Comparison of ENCODE assay signal across 31 mouse cellular contexts in the genomic region with DNA sequence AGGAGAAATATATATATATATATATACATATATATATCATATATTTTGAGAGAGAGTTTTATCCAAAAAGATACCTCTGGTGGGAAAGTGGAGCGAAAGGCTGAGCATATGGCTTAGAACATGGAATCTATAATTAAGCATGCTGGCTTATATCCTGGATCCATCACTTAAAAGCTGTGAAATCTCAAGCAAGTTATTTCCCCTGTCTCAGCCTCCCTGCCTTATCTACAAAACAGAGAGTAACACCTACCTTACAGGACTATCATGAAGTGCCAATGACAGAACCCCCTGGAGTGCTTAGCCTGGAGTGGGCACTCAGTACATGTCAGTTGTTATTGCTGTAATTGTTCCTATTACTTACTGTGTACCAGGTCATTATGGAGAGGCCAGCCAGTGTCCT.
DNase-seq lines count a peak whose midpoint lies in the region; ATAC-seq and TF ChIP-seq lines count a peak whose summit lies in the region.
"Had no signal": no experiment of that assay in that cellular context is flagged by ENCODE, and none has a peak within 500 bp of the region (broad histone marks: within the 10 kb centered on the region; RNA-seq: fewer than 3 reads in every experiment).

No protein-coding gene starts in this region.

- DNase-seq in forebrain, postnatal 0 days = no peak
- no peak for DNase-seq in embryonic facial prominence, embryonic 14.5 days (ENCODE audit: low spot score)
- no peak for DNase-seq in kidney, adult 8-10 months
- no peak for DNase-seq in cerebellum, adult 11 months
- no peak for DNase-seq in embryo, embryonic 11 days
- DNase-seq: adrenal gland, adult 2 months; adrenal gland, postnatal 36 days; cerebellum, adult 9-10 months; gastrocnemius, postnatal 14 days; kidney, adult 2 months; kidney, postnatal 4 days; liver, embryonic 13.5 days; lung, adult 18-20 months; lung, postnatal 4 days; thymus, postnatal 4 days had no signal

- H3K4me1 ChIP-seq in forebrain, embryonic 16.5 days (replicated peaks; ENCODE audit: control insufficient read depth, insufficient read depth, low read length) = peaks cover 11% of the 10 kb centered on the region
- H3K4me1 ChIP-seq in forebrain, postnatal 0 days (ENCODE audit: insufficient read depth) = peaks cover 5% of the 10 kb centered on the region; the same call in 1 of the 2 replicates
- H3K4me1 ChIP-seq in embryonic facial prominence, embryonic 14.5 days (ENCODE audit: control insufficient read depth, insufficient read depth, low read length) = peaks cover 20% of the 10 kb centered on the region
- peaks cover 33% of the 10 kb centered on the region for H3K4me1 ChIP-seq in limb, embryonic 13.5 days
- H3K4me1 ChIP-seq: heart, embryonic 15.5 days; intestine, embryonic 15.5 days; liver, embryonic 13.5 days; megakaryocyte, embryonic 14.5 days; midbrain, embryonic 12.5 days; neural tube, embryonic 12.5 days had no signal

- no peak for TF ChIP-seq CTCF in forebrain, postnatal 0 days (IDR thresholded peaks at IDR 0.05; ENCODE audit: low read depth)

- WGBS in forebrain, embryonic 16.5 days = 71% methylated on average over 1 of the region's 1 CpGs
- WGBS in forebrain, postnatal 0 days = 66% methylated on average over 1 of the region's 1 CpGs
- WGBS in embryonic facial prominence, embryonic 14.5 days = 64% methylated on average over 1 of the region's 1 CpGs
- WGBS in limb, embryonic 13.5 days = 77% methylated on average over 1 of the region's 1 CpGs

- no peak overlapping the region for H3K9ac ChIP-seq in forebrain, embryonic 16.5 days (replicated peaks; ENCODE audit: low read depth, low read length)
- no peak overlapping the region for H3K9ac ChIP-seq in forebrain, postnatal 0 days
- H3K9ac ChIP-seq in embryonic facial prominence, embryonic 14.5 days (ENCODE audit: low read depth, low read length) = no peak overlapping the region
- no peak overlapping the region for H3K9ac ChIP-seq in limb, embryonic 13.5 days
- H3K9ac ChIP-seq: heart, embryonic 15.5 days; intestine, embryonic 15.5 days; limb, embryonic 15.5 days; liver, embryonic 13.5 days; midbrain, embryonic 12.5 days; neural tube, embryonic 12.5 days had no signal

- no peaks in the 10 kb centered on the region for H3K36me3 ChIP-seq in forebrain, embryonic 16.5 days (ENCODE audit: control insufficient read depth, insufficient read depth)
- no peaks in the 10 kb centered on the region for H3K36me3 ChIP-seq in forebrain, postnatal 0 days (ENCODE audit: insufficient read depth)
- no peaks in the 10 kb centered on the region for H3K36me3 ChIP-seq in embryonic facial prominence, embryonic 14.5 days (ENCODE audit: control insufficient read depth, insufficient read depth, low read length)
- no peaks in the 10 kb centered on the region for H3K36me3 ChIP-seq in limb, embryonic 13.5 days
- H3K36me3 ChIP-seq: heart, embryonic 10.5 days; heart, embryonic 15.5 days; intestine, embryonic 15.5 days; limb, embryonic 15.5 days; liver, embryonic 13.5 days; midbrain, embryonic 12.5 days; neural tube, embryonic 12.5 days had no signal

- no peaks in the 10 kb centered on the region for H3K9me3 ChIP-seq in forebrain, embryonic 16.5 days (ENCODE audit: control insufficient read depth, low read length)
- H3K9me3 ChIP-seq in forebrain, postnatal 0 days (ENCODE audit: low read length) = no peaks in the 10 kb centered on the region
- H3K9me3 ChIP-seq in embryonic facial prominence, embryonic 14.5 days (ENCODE audit: control insufficient read depth, low read length) = no peaks in the 10 kb centered on the region
- H3K9me3 ChIP-seq in limb, embryonic 13.5 days = no peaks in the 10 kb centered on the region
- H3K9me3 ChIP-seq: heart, embryonic 10.5 days; heart, embryonic 15.5 days; intestine, embryonic 15.5 days; limb, embryonic 15.5 days; liver, embryonic 13.5 days; megakaryocyte, embryonic 14.5 days; midbrain, embryonic 12.5 days; neural tube, embryonic 12.5 days had no signal

- H3K4me3 ChIP-seq in forebrain, embryonic 16.5 days (replicated peaks; ENCODE audit: low read length) = no peak overlapping the region
- no peak overlapping the region for H3K4me3 ChIP-seq in forebrain, postnatal 0 days (ENCODE audit: low read depth, low read length)
- no peak overlapping the region for H3K4me3 ChIP-seq in embryonic facial prominence, embryonic 14.5 days (ENCODE audit: low read depth, low read length)
- no peak overlapping the region for H3K4me3 ChIP-seq in limb, embryonic 13.5 days
- H3K4me3 ChIP-seq: erythroblast, embryonic 14.5 days; heart, embryonic 10.5 days; heart, embryonic 15.5 days; intestine, embryonic 15.5 days; limb, embryonic 15.5 days; liver, embryonic 13.5 days; megakaryocyte, embryonic 14.5 days; midbrain, embryonic 12.5 days; myocyte; neural tube, embryonic 12.5 days had no signal

- ATAC-seq in forebrain, embryonic 16.5 days = peak; percentile 64
- ATAC-seq in forebrain, postnatal 0 days = no peak
- no peak for ATAC-seq in embryonic facial prominence, embryonic 14.5 days (ENCODE audit: low read depth)
- no peak for ATAC-seq in limb, embryonic 13.5 days (ENCODE audit: low FRiP score, low read depth)
- ATAC-seq: activated CD4-positive, CD25-positive, alpha-beta regulatory T cell, adult 4 months; CD4-positive, CD25-positive, alpha-beta regulatory T cell, adult 4 months; hindbrain, postnatal 0 days; intestine, embryonic 15.5 days; lung, postnatal 0 days had no signal

- no peaks in the 10 kb centered on the region for H3K27me3 ChIP-seq in forebrain, embryonic 16.5 days (replicated peaks; ENCODE audit: control insufficient read depth, insufficient read depth, low read length)
- no peaks in the 10 kb centered on the region for H3K27me3 ChIP-seq in forebrain, postnatal 0 days (ENCODE audit: insufficient read depth, low read length)
- no peaks in the 10 kb centered on the region for H3K27me3 ChIP-seq in embryonic facial prominence, embryonic 14.5 days (replicated peaks; ENCODE audit: control insufficient read depth, insufficient read depth, low read length)
- H3K27me3 ChIP-seq in limb, embryonic 13.5 days = no peaks in the 10 kb centered on the region
- H3K27me3 ChIP-seq: heart, embryonic 15.5 days; intestine, embryonic 15.5 days; limb, embryonic 15.5 days; liver, embryonic 13.5 days; megakaryocyte, embryonic 14.5 days; midbrain, embryonic 12.5 days; neural tube, embryonic 12.5 days had no signal

- no peak overlapping the region; the same call in 1 of the 2 replicates for H3K27ac ChIP-seq in forebrain, embryonic 16.5 days (ENCODE audit: low read length)
- no peak overlapping the region for H3K27ac ChIP-seq in forebrain, postnatal 0 days (ENCODE audit: low read depth, low read length)
- 0 out of 2 replicates have a peak overlapping the region, but pooled peaks have one; percentile 13 for H3K27ac ChIP-seq in embryonic facial prominence, embryonic 14.5 days (replicated peaks; ENCODE audit: low read depth, low read length)
- 0 out of 2 replicates have a peak overlapping the region, but pooled peaks have one; percentile 15 for H3K27ac ChIP-seq in limb, embryonic 13.5 days
- H3K27ac ChIP-seq: heart, embryonic 10.5 days; heart, embryonic 15.5 days; hindbrain, postnatal 0 days; kidney, postnatal 0 days; liver, embryonic 13.5 days; midbrain, embryonic 12.5 days; neural tube, embryonic 12.5 days had no signal

- H3K4me2 ChIP-seq in forebrain, embryonic 16.5 days (ENCODE audit: low read length) = no peak overlapping the region
- H3K4me2 ChIP-seq in forebrain, postnatal 0 days (ENCODE audit: low read depth) = no peak overlapping the region
- no peak overlapping the region for H3K4me2 ChIP-seq in embryonic facial prominence, embryonic 14.5 days (ENCODE audit: low read depth, low read length)
- no peak overlapping the region for H3K4me2 ChIP-seq in limb, embryonic 13.5 days (replicated peaks)
- H3K4me2 ChIP-seq: heart, embryonic 15.5 days; intestine, embryonic 15.5 days; limb, embryonic 15.5 days; liver, embryonic 13.5 days; midbrain, embryonic 12.5 days; neural tube, embryonic 12.5 days had no signal

Comparison
In these comparisons a context has a peak if more than half of its experiments do, and no peak if none do; other contexts are left out.
1. H3K27ac ChIP-seq: peak in embryonic facial prominence, embryonic 14.5 days (single experiment) and limb, embryonic 13.5 days (single experiment); none in forebrain, embryonic 16.5 days (single experiment) and forebrain, postnatal 0 days (single experiment).